ENCODE assay signal across 9 mouse cellular contexts in genomic region chr9:102492031-102492795, GRCm38 (mm10). TPM values are rescaled to one million over a fixed set of nuclear protein-coding genes. Genes with fewer than 3 reads are reported as not detected.
DNase-seq lines count a peak whose midpoint lies in the region; ATAC-seq and TF ChIP-seq lines count a peak whose summit lies in the region.
"Had no signal": no experiment of that assay in that cellular context is flagged by ENCODE, and none has a peak within 500 bp of the region (broad histone marks: within the 10 kb centered on the region; RNA-seq: fewer than 3 reads in every experiment).

No protein-coding gene starts in this region.

- TF ChIP-seq CTCF in thymus, adult 2 months (IDR thresholded peaks at IDR 0.05; ENCODE audit: borderline replicate concordance, control insufficient read depth, extremely low read depth, insufficient read depth, low read length, poor library complexity) = peak; percentile 59; the same call in 1 of the 2 replicates
- peak; percentile 58 for TF ChIP-seq CTCF in hindbrain, postnatal 0 days (IDR thresholded peaks at IDR 0.05; ENCODE audit: low read depth)

- H3K9ac ChIP-seq in hindbrain, embryonic 16.5 days (ENCODE audit: low read depth, low read length) = no peak overlapping the region
- no peak overlapping the region for H3K9ac ChIP-seq in hindbrain, postnatal 0 days (replicated peaks; ENCODE audit: low read length)

- H3K4me1 ChIP-seq in hindbrain, embryonic 10.5 days (replicated peaks) = peaks cover 18% of the 10 kb centered on the region
- H3K4me1 ChIP-seq in hindbrain, embryonic 16.5 days (ENCODE audit: control insufficient read depth, insufficient read depth, low read depth, low read length) = no peaks in the 10 kb centered on the region
- H3K4me1 ChIP-seq in thymus, adult 2 months (replicated peaks; ENCODE audit: control insufficient read depth, insufficient read depth, low read length) = no peaks in the 10 kb centered on the region
- no peaks in the 10 kb centered on the region; the same call in 1 of the 2 replicates for H3K4me1 ChIP-seq in hindbrain, postnatal 0 days (ENCODE audit: insufficient read depth, low read length)

- no peak overlapping the region for H3K4me2 ChIP-seq in hindbrain, embryonic 16.5 days (ENCODE audit: low read length)
- no peak overlapping the region for H3K4me2 ChIP-seq in hindbrain, postnatal 0 days (ENCODE audit: low read depth, low read length)

- no peaks in the 10 kb centered on the region for H3K9me3 ChIP-seq in hindbrain, embryonic 10.5 days
- no peaks in the 10 kb centered on the region for H3K9me3 ChIP-seq in hindbrain, embryonic 16.5 days (ENCODE audit: control insufficient read depth, low read length)
- no peaks in the 10 kb centered on the region for H3K9me3 ChIP-seq in hindbrain, postnatal 0 days (ENCODE audit: low read length)

- no peak for ATAC-seq in hindbrain, embryonic 16.5 days
- 0 out of 2 replicates have a peak, but pooled peaks have one; percentile 11 for ATAC-seq in hindbrain, postnatal 0 days

- intact Hi-C loops in left cerebral cortex, postnatal 25 days (cut with DNase I) = no loop called here

- TF ChIP-seq POLR2A in thymus, adult 2 months (IDR thresholded peaks at IDR 0.05; ENCODE audit: control insufficient read depth, extremely low read depth, insufficient read depth, low read length, poor library complexity) = no peak

- DNase-seq in hindbrain, embryonic 10.5 days (ENCODE audit: low spot score) = peak; percentile 42
- DNase-seq in thymus, adult 2 months = peak; percentile 33
- DNase-seq in thymus, adult 18-20 months = no peak
- DNase-seq in hindbrain, postnatal 0 days (ENCODE audit: low spot score) = no peak
- DNase-seq in ovary, postnatal 36 days (ENCODE audit: low spot score) = no peak
- DNase-seq in left cerebral cortex, postnatal 25 days (ENCODE audit: low spot score in 2 of 2) = no peak

- no peak overlapping the region for H3K4me3 ChIP-seq in hindbrain, embryonic 10.5 days
- H3K4me3 ChIP-seq in hindbrain, embryonic 16.5 days (ENCODE audit: low read length) = no peak overlapping the region
- no peak overlapping the region for H3K4me3 ChIP-seq in thymus, adult 2 months (ENCODE audit: control insufficient read depth, insufficient read depth, low read length)
- no peak overlapping the region for H3K4me3 ChIP-seq in hindbrain, postnatal 0 days (ENCODE audit: low read length)

- H3K27me3 ChIP-seq in hindbrain, embryonic 10.5 days (ENCODE audit: insufficient read depth, poor library complexity, severe bottlenecking) = no peaks in the 10 kb centered on the region
- H3K27me3 ChIP-seq in hindbrain, embryonic 16.5 days (replicated peaks; ENCODE audit: control insufficient read depth, insufficient read depth, low read length) = no peaks in the 10 kb centered on the region
- H3K27me3 ChIP-seq in thymus, adult 2 months (ENCODE audit: control insufficient read depth, insufficient read depth, low read length) = no peaks in the 10 kb centered on the region
- no peaks in the 10 kb centered on the region for H3K27me3 ChIP-seq in hindbrain, postnatal 0 days (ENCODE audit: insufficient read depth, low read length)

- H3K36me3 ChIP-seq in hindbrain, embryonic 10.5 days = no peaks in the 10 kb centered on the region
- no peaks in the 10 kb centered on the region for H3K36me3 ChIP-seq in hindbrain, embryonic 16.5 days (ENCODE audit: control insufficient read depth, insufficient read depth, low read length)
- H3K36me3 ChIP-seq in thymus, adult 2 months (ENCODE audit: control insufficient read depth, insufficient read depth, low read length) = no peaks in the 10 kb centered on the region
- H3K36me3 ChIP-seq in hindbrain, postnatal 0 days (ENCODE audit: insufficient read depth, low read length) = no peaks in the 10 kb centered on the region

- peak overlapping the region; percentile 65 for H3K27ac ChIP-seq in hindbrain, embryonic 10.5 days
- H3K27ac ChIP-seq in hindbrain, embryonic 16.5 days (ENCODE audit: low read depth, low read length) = no peak overlapping the region
- no peak overlapping the region for H3K27ac ChIP-seq in thymus, adult 2 months (ENCODE audit: control insufficient read depth, insufficient read depth, low read length)
- no peak overlapping the region for H3K27ac ChIP-seq in hindbrain, postnatal 0 days
- H3K27ac ChIP-seq: macrophage had no signal

- WGBS in hindbrain, embryonic 10.5 days = 44% methylated on average over 12 of the region's 12 CpGs
- 46% methylated on average over 12 of the region's 12 CpGs for WGBS in hindbrain, embryonic 16.5 days
- 39% methylated on average over 12 of the region's 12 CpGs for WGBS in thymus, adult 2 months
- 47% methylated on average over 12 of the region's 12 CpGs for WGBS in hindbrain, postnatal 0 days

RNA-seq across cellular contexts. Expression of gene Ky, which starts 13.3 kb away (rescaled TPM):
- polyA plus RNA-seq in hindbrain, embryonic 10.5 days (2016; fragmentation: Nextera tagmentation; extraction: Ambion mirVana) = 0.50 and 0.60 TPM in 2 replicates
- polyA plus RNA-seq in hindbrain, embryonic 16.5 days (2015; fragmentation: Nextera tagmentation; extraction: Ambion mirVana) = 1.1 TPM in 2 replicates
- 0.65 and 0.89 TPM in 2 replicates for polyA plus RNA-seq in thymus, adult 2 months (2012; rRNA removed)
- 2.3 and 5.3 TPM in 2 replicates for total RNA-seq in hindbrain, postnatal 0 days (2014; rRNA removed)
- polyA plus RNA-seq in hindbrain, postnatal 0 days (2015; fragmentation: Nextera tagmentation; extraction: Ambion mirVana) = 0.54 and 1.1 TPM in 2 replicates
- total RNA-seq in left cerebral cortex, postnatal 25 days (2021) = 1 to 10 TPM; 2.6 to 4.4 TPM
- polyA plus RNA-seq: kidney, embryonic 14.5 days; macrophage had no signal

Comparison
In these comparisons a context has a peak if more than half of its experiments do, and no peak if none do; other contexts are left out.
1. DNase-seq: peak in hindbrain, embryonic 10.5 days (single experiment) and thymus, adult 2 months (single experiment); none in thymus, adult 18-20 months (0 of 2), hindbrain, postnatal 0 days (single experiment), ovary, postnatal 36 days (single experiment) and left cerebral cortex, postnatal 25 days (0 of 2).